Mouse (Mus musculus) right cerebral cortex, postnatal 4 days (tissue): Measurements from ENCODE around the gene Calcb.

Source experiments
- DNase-seq: peaks from one replicate; pipeline ENCODE4 v3.0.0-alpha.2; 2022

Calcb gene

GRCm38 (mm10) chr7:114754196-114754595 is 35.8 kb downstream of the Calcb start:
- no peak for DNase-seq

GRCm38 (mm10) chr7:114754626-114755025 is 36.2 kb downstream of the Calcb start:
- DNase-seq, result no peak

- no peak for DNase-seq
Measured at GRCm38 (mm10) chr7:114762660-114763059, 44.2 kb downstream of the Calcb start.

- no peak for DNase-seq
Measured at GRCm38 (mm10) chr7:114765273-114765672, 46.8 kb downstream of the Calcb start.

- no peak for DNase-seq
Measured at GRCm38 (mm10) chr7:114766523-114766922, 48.1 kb downstream of the Calcb start.

- DNase-seq, result no peak
Measured at GRCm38 (mm10) chr7:114768516-114768915, 50.1 kb downstream of the Calcb start.

- DNase-seq, result no peak
Measured at GRCm38 (mm10) chr7:114769041-114769440, 50.6 kb downstream of the Calcb start.

GRCm38 (mm10) chr7:114770586-114770985 is 52.1 kb downstream of the Calcb start:
- DNase-seq, result no peak

GRCm38 (mm10) chr7:114771801-114772200 is 53.4 kb downstream of the Calcb start:
- DNase-seq, result no peak
